Mouse (Mus musculus) cerebellum, adult 9-10 months (tissue): ENCODE results near the gene Krt78.

Source experiments
- DNase-seq: peaks from one replicate; pipeline ENCODE4 v3.0.0; 2022

The Krt78 gene

GRCm38 (mm10) chr15:101970536-101970935, 16.4 kb upstream of the Krt78 start:
- no peak for DNase-seq

- no peak for DNase-seq
Measured at GRCm38 (mm10) chr15:101966808-101967207, 12.7 kb upstream of the Krt78 start.

GRCm38 (mm10) chr15:101958891-101959290, 4.8 kb upstream of the Krt78 start:
- no peak for DNase-seq

- no peak for DNase-seq
Measured at GRCm38 (mm10) chr15:101952733-101953474, 1.2 kb downstream of the Krt78 start.

- no peak for DNase-seq
Measured at GRCm38 (mm10) chr15:101945430-101945829, 8.7 kb downstream of the Krt78 start.

- no peak for DNase-seq
Measured at GRCm38 (mm10) chr15:101941948-101942347, 12.1 kb downstream of the Krt78 start.

GRCm38 (mm10) chr15:101940274-101940829, 13.7 kb downstream of the Krt78 start, which contains the start of gene Krt79:
TSS of gene Krt79 (minus strand) at chr15:101940324.
- no peak for DNase-seq

- no peak for DNase-seq
Measured at GRCm38 (mm10) chr15:101938600-101939308, 15.3 kb downstream of the Krt78 start.

GRCm38 (mm10) chr15:101933024-101933423, 21.1 kb downstream of the Krt78 start:
- DNase-seq = no peak

- DNase-seq = no peak
Measured at GRCm38 (mm10) chr15:101929666-101930065, 24.4 kb downstream of the Krt78 start.

- DNase-seq = no peak
Measured at GRCm38 (mm10) chr15:101929087-101929486, 25.0 kb downstream of the Krt78 start.

- no peak for DNase-seq
Measured at GRCm38 (mm10) chr15:101927340-101928080, 26.6 kb downstream of the Krt78 start.

- no peak for DNase-seq
Measured at GRCm38 (mm10) chr15:101925041-101925440, 29.0 kb downstream of the Krt78 start.

GRCm38 (mm10) chr15:101924635-101925034, 29.5 kb downstream of the Krt78 start, which contains the start of gene Krt4:
TSS of gene Krt4 (minus strand) at chr15:101924735.
- DNase-seq = no peak

- no peak for DNase-seq
Measured at GRCm38 (mm10) chr15:101922296-101922695, 31.8 kb downstream of the Krt78 start.

- DNase-seq = no peak
Measured at GRCm38 (mm10) chr15:101916072-101916471, 38.0 kb downstream of the Krt78 start.

- no peak for DNase-seq
Measured at GRCm38 (mm10) chr15:101904849-101905248, 49.2 kb downstream of the Krt78 start.

- no peak for DNase-seq
Measured at GRCm38 (mm10) chr15:101902171-101903149, 51.6 kb downstream of the Krt78 start.
